Mouse (Mus musculus): ENCODE measurements around the gene Tnxb.
"Not testable (repeated sequence)": the region's sequence is repeated elsewhere in the genome, so short reads cannot be mapped to it uniquely, and the experiment has no call there.

The Tnxb gene

DNA sequence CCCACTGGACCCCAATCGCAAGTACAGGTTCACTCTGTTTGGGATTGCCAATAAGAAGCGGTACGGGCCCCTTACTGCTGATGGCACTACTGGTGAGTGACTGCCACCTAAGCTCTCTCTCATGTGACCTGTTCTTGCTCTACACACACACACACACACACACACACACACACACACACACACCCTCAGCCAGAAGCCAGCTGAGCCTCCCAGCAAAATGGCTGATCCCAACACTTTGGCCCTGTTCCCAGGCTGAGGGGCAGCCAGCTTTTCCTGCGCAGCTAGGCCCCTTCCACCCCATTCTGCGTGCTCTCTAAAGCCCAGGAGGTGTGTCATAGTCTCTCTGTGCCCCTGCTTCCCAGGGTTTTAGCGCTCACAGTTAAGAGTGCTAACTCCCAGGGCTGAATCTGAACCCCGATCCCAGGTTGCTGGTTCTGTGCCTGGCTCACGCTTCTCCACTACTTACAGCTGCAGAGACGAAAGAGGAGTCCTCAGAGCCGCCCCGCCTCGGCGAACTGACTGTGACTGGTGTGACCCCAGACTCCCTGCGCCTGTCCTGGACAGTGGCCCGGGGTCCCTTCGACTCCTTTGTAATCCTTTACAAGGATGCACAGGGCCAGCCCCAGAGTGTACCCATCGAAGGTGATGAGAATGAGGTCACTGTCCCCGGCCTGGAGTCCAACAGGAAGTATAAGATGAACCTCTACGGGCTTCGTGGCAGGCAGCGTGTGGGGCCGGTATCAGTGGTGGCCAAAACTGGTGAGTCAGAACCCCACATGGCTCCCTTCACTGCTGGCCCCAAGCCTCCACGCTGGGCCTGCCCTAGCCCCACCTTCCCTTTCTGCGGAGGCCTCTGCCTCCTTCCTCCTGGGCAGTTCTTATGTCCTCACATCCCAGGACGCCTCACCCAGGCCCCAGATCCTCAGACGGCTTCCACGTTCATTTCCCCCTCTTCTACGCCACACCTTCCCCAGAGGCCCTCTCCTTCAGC lies 15.1 kb downstream of the Tnxb start:
- peak in 1 of 2 experiments; percentile 11 for DNase-seq

DNA sequence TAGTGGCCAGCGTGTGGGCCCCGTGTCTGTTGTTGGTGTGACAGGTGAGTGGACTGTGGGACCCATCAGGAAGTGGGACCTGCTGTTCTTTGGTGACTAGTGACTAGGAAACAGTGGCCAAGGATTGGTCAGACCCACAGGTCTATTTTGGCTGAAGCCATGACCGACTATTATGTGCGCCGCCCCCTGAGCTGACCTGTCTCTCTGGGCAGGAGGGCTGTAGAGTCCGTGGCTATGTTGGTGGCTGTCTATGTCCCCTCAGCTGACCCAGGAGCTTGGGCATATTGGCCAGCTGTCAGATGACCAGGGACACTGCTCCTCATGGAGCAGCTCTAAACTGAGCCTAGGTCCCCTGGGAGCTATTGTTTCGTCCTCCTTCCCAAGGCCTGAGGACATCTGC lies 18.6 kb downstream of the Tnxb start:
- no peak for DNase-seq

DNA sequence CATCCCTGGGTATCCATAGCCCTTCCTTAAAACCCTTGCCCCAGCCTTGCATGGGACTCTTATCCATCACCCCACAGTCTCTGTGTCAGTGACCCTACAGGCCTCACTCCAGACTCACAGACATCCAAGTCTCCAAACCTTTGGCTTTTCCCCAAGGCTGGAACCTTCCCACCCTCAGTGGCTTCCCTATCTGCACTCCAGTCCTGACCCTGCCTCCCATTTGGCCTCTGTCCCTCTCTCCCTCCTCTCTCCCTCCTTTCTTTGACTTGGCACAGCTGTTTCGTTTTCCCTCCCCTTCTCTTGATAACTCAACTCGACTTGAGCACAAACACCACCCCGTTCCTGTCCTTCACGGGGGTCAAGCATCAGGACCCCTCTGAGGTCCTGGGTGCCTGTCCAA lies 20.1 kb downstream of the Tnxb start:
- no peak for DNase-seq

DNA sequence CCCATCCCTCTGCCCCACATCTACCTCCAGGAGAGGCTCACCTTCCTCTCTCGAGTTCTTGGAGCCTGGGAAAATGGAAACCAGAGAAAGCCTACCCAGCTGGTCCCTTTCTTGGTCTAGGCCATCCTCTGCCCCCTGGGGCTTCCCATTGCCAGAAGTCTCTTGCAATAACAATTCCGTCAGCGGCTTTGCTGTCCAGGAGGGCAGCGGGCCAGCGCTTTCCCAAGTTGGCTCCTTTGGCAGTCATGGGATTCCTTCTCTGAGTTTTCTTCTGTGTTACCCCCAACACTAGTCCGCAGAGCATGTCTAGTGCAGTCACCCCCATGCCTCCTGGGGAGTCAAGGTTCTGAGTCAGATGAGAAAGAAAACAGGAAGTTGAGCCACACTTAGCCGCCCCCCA lies 22.6 kb downstream of the Tnxb start:
- DNase-seq = no peak

DNA sequence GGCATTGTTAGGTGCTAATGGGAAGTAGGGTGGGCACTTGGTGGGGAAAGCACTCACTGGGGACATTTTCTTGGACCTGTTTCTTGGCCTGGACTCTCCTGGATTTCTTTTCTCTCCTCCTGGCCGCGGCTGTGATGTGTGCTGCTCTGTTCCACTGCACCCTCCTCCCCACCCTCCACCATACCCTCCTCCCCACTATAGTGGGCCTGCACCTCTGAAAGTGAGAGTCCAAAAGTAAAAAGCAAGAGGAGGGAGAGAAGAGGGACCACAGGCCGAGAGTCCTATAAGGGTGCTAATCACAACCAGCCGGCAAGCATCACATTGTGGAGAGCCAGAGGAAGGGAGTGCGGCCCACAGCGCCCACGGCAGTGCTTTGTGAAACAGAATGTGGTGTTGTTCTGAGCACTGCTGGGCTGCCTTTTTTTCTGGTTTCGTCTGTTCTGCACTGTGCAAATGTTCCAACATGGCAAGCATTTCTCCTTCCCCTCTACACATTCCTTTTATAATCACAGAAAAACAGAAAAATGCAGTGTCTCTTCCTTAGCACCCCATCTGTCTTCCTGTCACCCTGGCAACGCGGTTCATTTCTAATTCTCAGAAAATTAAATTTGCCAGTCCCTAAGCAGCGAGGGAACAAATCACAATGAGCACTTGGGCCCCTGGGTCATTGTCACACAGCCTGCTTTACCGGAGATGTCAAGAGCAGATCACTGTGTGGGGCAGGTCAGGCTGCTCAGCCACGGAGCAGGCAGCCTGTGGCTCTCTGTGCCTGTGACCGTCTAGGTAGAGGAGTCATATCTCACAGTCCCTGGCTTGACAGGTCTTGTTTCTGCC lies 29.5 kb downstream of the Tnxb start:
- no peak for DNase-seq

DNA sequence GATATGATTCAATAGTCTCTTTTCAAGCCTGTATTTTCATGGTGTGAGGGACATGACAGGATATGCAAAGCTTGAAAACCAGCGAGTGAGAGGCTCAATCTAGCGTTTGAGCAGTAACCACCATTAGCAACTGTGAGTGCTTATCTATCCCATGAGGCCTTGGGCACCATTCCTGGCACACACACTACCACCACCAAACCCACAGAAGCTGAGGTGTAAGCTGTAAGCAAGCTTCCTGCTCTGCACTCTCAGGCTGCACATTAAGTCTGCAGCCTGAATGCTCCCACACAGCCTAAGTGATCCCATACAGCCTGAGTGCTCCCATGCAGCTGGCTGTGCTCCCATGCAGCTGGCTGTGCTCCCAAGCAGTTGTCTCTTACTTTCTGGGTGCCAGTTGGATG lies 30.3 kb downstream of the Tnxb start:
- DNase-seq = no peak

DNA sequence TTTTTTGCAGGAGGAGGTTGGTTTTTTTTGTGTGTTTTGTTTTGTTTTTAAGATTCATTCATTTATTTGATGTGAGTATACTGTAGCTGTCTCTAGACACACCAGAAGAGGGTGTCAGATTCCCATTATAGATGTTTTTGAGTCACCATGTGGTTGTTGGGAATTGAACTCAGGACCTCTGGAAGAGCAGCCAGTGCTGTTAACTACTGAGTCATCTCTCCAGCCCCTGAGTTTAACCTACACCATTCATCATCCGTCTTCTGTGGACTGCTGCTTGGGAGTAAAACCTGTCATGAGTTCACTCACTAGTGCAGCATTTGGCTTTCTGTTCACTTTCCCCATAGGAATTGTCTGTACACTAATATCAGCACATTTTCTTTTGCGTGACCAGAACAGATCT lies 36.1 kb downstream of the Tnxb start:
- DNase-seq = not testable (repeated sequence)

DNA sequence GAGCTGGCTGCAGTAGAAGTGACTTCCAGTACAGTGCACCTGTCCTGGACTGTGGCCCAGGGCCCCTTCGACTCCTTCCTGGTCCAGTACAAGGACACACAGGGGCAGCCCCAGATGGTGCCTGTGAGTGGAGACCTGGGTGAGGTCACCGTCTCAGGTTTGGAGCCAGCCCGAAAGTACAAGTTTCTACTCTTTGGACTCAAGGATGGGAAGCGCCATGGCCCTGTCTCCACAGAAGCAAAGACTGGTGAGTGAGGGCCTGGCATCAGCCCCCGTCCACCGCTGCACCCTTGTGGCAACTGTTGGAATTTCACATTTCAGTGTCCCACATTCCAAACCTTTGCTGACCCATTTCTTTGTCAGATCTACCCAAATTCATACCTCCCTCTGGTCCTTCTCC lies 42.6 kb downstream of the Tnxb start:
- peak; percentile 73 for DNase-seq

DNA sequence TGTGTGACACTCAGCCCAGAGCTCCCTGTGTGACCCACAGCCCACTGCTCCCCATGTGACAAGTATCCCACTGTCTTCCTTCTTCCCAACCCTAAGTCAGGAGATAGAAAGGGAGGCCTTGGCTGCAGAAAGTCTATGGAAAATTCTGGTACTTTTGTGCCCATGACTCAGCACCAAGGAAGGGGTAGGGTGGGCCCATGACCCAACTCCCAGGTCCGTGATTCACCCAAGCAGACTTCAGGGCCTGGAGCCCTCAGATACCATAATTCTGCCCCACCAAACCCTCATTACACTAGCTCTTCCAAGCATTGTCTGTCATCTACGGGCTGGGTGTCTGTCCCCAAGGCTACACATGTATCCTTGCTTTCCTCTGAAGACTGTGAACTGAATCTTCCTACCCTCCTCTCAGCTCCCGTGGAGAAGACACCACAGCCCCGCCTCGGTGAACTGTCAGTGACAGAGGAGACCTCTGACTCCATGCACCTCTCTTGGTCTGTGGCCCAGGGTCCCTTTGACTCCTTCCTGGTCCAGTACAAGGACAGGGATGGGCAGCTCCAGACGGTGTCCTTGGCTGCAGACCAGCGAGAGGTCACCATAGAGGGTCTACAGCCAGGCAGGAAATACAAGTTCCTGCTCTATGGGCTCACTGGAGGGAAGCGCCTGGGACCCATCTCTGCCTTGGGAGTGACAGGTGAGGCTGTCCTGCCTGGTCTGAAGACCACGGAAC lies 44.0 kb downstream of the Tnxb start:
- not testable (repeated sequence) for DNase-seq

DNA sequence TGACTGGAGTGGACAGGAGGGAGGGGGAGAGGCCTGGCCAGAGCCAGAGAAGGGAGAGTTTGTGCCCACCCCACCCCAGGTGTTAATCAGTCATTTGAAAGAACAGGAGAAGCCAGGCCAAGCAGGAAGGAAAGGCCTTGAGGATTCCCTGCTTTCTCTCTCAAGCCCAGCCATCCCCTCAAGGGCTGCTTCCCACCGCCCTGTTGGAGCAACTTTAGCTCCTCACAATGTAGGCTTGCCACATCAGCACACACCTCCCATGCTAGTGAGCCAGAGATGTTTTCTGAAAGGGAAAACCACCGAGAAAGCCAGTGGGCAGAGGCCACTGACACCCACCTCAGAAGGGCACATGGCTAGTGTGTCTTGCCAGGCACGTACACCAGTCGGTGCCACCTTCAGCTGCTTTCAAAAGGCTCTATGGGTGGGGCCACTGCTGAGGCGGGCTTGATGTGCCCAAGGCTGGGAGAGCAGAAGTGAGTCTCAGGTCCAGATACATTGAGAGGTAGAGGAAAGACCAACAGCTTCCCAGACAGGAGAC lies 44.6 kb downstream of the Tnxb start:
- not testable (repeated sequence) for DNase-seq

DNA sequence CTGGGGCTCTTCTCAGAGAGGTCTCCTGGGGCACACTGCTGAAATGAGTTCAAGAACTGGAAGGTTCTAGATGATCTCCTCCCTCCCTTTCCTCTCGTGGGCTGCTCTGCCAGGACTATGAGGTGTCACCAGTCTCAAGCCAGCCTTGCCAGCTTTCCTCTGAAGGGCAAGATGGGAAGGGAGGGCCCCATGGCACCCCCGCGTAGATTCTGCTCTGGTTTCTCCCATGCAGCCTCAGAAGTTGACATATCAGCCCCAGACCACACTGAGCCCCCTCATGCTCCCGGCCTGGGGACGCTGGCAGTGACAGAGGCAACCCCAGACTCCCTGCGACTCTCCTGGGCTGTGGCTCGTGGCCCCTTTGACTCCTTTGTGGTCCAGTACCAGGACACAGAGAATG lies 45.1 kb downstream of the Tnxb start:
- DNase-seq = not testable (repeated sequence)

DNA sequence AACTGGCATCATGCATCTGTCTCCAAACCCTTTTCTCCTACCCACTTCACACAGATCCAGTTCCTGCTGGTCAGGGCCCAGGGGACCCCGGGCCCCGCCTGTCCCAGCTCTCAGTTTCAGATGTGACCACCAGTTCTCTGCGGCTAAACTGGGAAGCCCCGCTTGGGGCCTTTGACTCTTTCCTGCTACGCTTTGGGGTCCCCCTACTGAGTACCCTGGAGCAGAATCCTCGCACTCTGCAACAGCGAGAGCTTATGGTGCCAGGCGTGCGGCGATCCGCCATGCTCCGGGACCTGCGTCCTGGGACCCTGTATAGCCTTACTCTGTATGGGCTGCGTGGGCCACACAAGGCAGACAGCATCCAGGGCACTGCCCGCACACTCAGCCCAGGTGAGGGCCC lies 45.9 kb downstream of the Tnxb start:
- DNase-seq = no peak

DNA sequence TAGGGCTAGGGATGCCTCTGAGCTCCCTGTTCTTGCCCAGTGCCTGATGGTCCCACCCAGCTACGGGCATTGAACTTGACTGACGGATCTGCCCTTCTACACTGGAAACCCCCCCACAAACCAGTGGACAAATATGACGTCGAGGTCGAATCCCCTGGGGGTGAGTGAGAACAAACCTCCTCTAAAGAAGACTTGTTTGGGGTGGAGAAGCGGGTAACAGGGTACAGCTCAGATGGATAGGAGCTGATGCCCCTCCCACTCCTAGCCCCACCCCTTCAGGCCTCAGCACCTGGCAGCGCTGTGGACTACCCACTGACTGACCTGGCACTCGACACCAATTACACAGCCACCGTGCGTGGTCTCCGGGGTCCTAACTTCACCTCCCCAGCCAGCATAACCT lies 47.1 kb downstream of the Tnxb start:
- no peak for DNase-seq

DNA sequence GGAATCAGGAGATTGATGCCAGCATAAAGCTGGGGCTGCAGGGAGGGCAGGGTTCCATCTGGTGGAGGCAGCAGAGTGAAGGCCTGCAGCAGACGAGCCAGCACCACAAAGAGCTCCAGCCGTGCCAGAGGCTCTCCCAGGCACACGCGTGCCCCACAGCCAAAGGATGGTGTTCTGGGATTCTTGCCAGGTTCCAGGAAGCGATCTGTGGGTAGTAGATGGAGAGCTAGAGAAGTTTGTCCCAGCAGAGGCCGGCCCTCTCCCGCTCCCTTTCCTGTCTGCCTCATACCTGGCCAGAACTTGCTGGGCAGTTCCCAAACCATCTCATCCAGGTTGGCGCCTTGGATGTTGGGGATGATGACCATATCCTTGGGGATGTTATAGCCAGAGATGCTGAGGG lies 49.6 kb downstream of the Tnxb start:
- DNase-seq = not testable (repeated sequence)

DNA sequence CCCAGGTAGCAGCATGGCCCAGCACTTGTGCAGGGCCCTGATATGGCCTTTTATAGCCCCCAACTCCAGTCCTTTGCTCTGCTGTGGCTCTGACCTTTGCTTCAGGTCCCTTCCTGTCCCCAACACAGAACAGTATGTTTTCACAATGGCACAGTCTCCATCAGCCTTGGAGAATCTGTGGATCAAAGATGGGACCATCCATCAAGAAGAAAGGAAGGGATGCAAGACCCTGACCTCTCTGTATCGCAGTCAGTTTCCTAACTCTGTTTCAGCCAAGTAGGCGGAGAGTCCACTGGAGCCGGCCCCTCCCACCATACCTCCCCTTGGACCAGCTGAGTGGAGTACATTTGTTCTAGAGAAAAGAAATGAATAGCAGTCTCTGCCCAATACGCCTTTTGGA lies 51.9 kb downstream of the Tnxb start:
- not testable (repeated sequence) for DNase-seq

DNA sequence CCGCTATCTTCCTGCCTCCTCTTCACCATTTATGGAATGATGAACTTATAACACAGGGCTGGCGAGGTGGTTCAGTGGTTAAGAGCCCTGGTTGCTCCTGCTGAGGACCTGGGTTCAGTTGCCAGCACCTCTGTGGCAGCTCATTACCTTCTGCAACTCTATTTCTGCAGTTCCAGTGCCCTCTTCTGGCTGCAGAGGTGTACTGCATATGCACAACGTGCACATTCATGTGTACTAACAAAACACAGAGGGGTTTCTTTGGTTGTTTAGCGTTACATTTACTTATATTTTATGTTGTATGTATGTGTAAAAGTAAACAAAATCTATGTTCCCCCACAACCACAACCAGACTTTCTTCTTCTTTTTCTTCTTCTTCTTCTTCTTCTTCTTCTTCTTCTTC lies 52.7 kb downstream of the Tnxb start:
- DNase-seq = no peak

DNA sequence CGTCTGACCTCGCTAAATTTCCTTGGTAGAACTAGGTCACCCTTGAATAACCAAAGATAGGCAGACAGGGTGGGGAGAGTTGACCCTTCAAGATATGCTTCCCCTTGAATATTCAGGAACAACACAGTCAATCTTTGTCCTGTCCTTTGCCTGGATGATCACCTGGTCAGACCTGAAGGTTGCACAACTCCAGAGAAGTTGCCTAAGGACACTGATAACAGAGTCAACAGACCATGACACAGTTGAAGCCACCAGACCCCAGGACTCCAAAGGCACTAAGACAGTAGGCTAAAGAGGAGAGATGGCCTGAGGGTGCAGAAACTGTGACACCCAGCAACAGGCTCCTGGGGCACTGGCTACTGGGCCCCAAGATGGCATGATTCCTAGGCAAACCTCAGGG lies 57.6 kb downstream of the Tnxb start:
- DNase-seq = no peak

DNA sequence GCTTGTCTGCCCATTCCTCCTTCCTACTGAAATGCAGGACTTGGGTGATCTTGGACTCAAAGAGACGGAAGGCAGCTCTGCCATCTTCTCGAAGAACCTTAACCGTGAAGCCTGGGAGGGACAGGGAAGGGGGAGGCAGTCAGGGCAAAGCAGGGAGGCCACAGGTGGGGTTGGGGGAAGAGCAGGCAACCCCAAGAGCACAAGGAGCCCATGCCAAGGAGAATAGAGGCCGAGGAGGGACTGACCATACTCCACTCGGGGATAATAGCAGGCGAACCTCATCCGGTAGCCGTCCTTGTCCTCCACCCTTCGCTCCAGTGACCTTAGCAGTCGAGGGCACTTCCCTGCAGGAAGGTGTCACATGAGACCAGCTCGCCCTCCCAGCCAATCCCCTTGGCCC lies 58.8 kb downstream of the Tnxb start:
- DNase-seq = not testable (repeated sequence)

DNA sequence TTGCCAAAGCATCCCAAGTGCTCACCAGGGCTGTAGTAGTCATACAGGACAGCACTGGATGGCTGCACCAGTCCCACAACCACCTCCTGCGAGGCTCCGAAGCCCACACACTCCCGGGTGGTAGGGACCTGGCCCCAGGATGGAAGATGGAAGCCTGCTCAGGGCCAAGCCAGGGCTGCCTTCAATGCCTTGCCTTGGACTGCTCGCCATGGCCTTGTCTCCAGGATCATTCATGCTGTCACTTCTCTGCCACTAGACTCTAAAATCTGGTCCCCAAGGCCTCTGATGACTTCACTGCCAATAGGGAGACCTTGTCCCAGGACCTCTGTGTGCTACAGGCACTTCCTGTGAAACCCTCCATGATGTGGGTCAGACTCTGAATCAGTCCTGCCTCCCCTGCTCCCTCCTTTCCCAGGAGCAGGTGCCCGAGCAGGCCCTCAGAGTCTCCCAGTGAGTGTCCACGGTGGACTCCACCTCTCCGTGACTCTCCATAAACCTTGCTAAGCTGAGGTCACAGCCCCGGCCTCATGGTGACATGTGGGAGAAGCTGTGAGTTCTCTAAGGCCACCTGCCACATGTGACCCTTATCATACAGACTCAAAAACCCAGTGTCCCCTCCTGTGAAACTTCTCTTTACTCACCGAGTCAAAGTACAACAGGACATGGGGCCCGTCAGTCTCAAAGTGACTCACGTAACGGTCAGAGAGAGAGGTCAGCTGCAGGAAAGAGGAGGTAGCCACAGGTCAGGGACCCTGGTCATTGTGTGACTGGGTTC lies 59.6 kb downstream of the Tnxb start:
- not testable (repeated sequence) for DNase-seq

DNA sequence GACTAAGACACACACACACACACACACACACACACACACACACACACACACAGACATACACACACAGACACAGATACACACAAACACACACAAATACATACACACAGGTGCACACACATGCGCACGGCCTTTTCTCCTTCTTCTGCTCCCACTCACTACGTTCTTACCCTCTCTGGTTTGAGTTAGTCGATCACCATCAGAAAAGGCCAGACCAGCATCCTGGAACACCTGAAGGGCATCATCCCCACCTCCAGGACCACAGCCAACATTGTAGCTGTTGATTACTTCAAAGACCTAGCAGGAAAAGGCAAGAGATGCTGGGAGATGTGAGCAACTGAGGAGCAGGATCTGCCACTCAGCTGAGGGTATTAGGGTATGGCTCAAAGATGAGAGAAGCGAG lies 67.1 kb downstream of the Tnxb start:
- DNase-seq = not testable (repeated sequence)

DNA sequence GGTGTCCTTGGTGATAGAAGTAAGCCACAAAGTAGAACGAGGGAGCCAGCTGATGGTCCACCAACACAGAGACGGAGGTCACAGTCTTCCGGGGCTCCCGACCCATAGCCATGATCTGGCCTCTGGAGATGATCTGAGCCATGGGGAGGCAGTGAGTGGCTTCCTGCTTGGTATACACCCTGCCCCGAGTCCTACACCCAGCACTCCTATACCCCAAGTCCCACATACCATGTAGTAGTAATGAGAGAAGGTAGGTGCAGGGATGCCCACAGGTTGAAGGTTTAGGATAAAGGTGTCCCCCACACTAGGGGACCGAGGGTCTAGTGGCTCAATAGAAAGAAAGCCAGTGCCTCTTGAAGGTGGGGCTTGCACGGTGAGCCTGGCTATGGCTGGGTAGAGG lies 69.4 kb downstream of the Tnxb start:
- not testable (repeated sequence) for DNase-seq

DNA sequence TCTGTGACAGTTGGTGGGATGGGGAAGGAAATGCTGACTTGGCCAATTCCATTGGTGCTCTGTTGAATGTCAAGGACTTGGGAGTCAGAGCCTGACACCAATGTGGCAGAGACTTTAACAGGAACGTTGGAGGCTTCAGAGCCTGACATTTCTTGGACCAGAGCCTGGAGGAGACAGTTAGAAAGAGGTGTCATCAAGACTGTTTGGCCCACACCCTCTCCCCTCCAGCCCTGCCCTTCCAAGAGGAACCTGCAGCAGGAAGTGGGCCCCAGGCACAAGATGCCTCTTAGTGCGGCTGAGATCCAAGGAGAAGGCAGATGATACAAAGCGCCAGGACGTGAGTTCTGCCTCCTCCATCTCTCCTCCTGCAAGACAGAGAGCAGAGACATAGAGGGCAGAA lies 69.9 kb downstream of the Tnxb start:
- DNase-seq = no peak
